Mouse (Mus musculus): ENCODE measurements around the gene Timmdc1. TPM values are rescaled to one million over a fixed set of nuclear protein-coding genes. Genes with fewer than 3 reads are reported as not detected.
A peak's percentile ranks its signal among the peaks of the same experiment; 100 is the strongest.

Gene Timmdc1
- polyA plus RNA-seq, 1 experiment from 2014 or later: 18.5 TPM

DNA sequence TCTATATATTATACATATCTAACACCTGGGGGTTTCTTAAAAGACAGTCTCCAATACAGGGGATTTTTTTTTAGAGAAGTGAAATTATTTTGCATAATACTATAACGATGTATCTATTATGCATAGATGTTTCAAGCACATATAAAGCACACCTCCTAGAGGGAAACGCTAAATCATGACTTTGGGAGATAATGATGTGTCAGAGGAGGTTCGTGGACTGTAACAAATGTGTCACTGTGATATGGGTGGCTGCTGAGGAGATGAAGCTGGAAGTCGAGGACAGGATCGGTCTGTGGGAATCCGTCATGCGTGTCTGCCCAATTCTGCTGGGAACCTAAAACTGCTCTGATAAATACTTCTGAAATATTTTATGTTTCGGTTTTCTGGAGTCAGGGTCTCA, 60.7 kb downstream of the Timmdc1 start:
- Histone ChIP-seq H3K9ac (ENCODE audit: low read depth, low read length) (no peak overlapping the region), H3K4me2 (ENCODE audit: low read depth, low read length) (no peak overlapping the region), H3K36me3 (ENCODE audit: control insufficient read depth, insufficient read depth, low read length) (no peaks in the 10 kb centered on the region), H3K4me3 (ENCODE audit: low read depth, low read length) (no peak overlapping the region), H3K4me1 (ENCODE audit: control insufficient read depth, insufficient read depth, low read length) (no peaks in the 10 kb centered on the region), H3K27ac (replicated peaks; ENCODE audit: low read depth, low read length) (no peak overlapping the region), H3K9me3 (ENCODE audit: control insufficient read depth, low read length) (no peaks in the 10 kb centered on the region), H3K27me3 (replicated peaks; ENCODE audit: control insufficient read depth, insufficient read depth, low read length) (no peaks in the 10 kb centered on the region)
- ATAC-seq (ENCODE audit: low read depth): no peak
- DNase-seq (ENCODE audit: low spot score): no peak
- 83% methylated on average over 8 of the region's 8 CpGs for WGBS

DNA sequence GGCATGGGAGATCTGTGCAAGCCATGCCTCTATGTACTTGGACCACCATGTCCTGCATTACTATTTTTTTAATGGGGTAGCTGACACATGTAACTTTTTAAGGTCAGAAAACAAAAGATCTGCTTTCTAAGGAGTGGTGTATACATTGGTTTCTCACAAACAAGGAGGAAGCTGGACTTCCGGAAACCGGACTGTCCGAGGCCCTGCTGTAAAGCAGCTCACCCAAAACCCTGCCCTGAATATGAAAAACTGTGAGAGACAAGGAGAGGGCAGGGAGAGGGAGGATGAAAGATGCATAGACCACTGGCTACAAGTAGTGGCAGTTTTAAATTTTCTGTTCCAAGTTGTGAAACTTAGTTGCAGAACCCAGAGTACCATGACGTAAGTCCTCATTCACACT, 62.5 kb downstream of the Timmdc1 start:
- Histone ChIP-seq H3K27me3 (replicated peaks; ENCODE audit: control insufficient read depth, insufficient read depth, low read length) (no peaks in the 10 kb centered on the region), H3K27ac (replicated peaks; ENCODE audit: low read depth, low read length) (no peak overlapping the region), H3K4me3 (ENCODE audit: low read depth, low read length) (no peak overlapping the region), H3K4me1 (ENCODE audit: control insufficient read depth, insufficient read depth, low read length) (no peaks in the 10 kb centered on the region), H3K9me3 (ENCODE audit: control insufficient read depth, low read length) (no peaks in the 10 kb centered on the region), H3K36me3 (ENCODE audit: control insufficient read depth, insufficient read depth, low read length) (no peaks in the 10 kb centered on the region), H3K4me2 (ENCODE audit: low read depth, low read length) (no peak overlapping the region), H3K9ac (ENCODE audit: low read depth, low read length) (no peak overlapping the region)
- ATAC-seq (ENCODE audit: low read depth): no peak
- DNase-seq (ENCODE audit: low spot score): no peak
- WGBS: 87% methylated on average over 4 of the region's 4 CpGs

GRCm38 (mm10) chr16:38458600-38459280, 63.7 kb downstream of the Timmdc1 start:
- no peak overlapping the region for H3K4me3 ChIP-seq (ENCODE audit: low read depth, low read length)
- DNase-seq (ENCODE audit: low spot score) (peak; percentile 14), ATAC-seq (ENCODE audit: low read depth) (no peak)
- WGBS: 65% methylated on average over 6 of the region's 6 CpGs
- H3K9me3 ChIP-seq (ENCODE audit: control insufficient read depth, low read length): no peaks in the 10 kb centered on the region
- H3K4me2 ChIP-seq (ENCODE audit: low read depth, low read length): no peak overlapping the region
- no peaks in the 10 kb centered on the region for H3K27me3 ChIP-seq (replicated peaks; ENCODE audit: control insufficient read depth, insufficient read depth, low read length)
- H3K36me3 ChIP-seq (ENCODE audit: control insufficient read depth, insufficient read depth, low read length): no peaks in the 10 kb centered on the region
- H3K4me1 ChIP-seq (ENCODE audit: control insufficient read depth, insufficient read depth, low read length): no peaks in the 10 kb centered on the region
- H3K9ac ChIP-seq (ENCODE audit: low read depth, low read length): no peak overlapping the region
- no peak overlapping the region for H3K27ac ChIP-seq (replicated peaks; ENCODE audit: low read depth, low read length)

- ATAC-seq (ENCODE audit: low read depth): no peak
- no peak overlapping the region for H3K4me2 ChIP-seq (ENCODE audit: low read depth, low read length)
Observed at GRCm38 (mm10) chr16:38456812-38457567, 65.5 kb downstream of the Timmdc1 start.

GRCm38 (mm10) chr16:38455511-38456418, 66.7 kb downstream of the Timmdc1 start, which contains the start of gene Cd80:
Gene Cd80, plus strand, starts transcription at chr16:38455561.
- WGBS: 76% methylated on average over 15 of the region's 17 CpGs
- Histone ChIP-seq H3K9me3 (ENCODE audit: control insufficient read depth, low read length) (no peaks in the 10 kb centered on the region), H3K4me1 (ENCODE audit: control insufficient read depth, insufficient read depth, low read length) (peaks cover 5% of the 10 kb centered on the region; the same call in 1 of the 2 replicates), H3K9ac (ENCODE audit: low read depth, low read length) (no peak within 1 kb of the TSS), H3K27me3 (replicated peaks; ENCODE audit: control insufficient read depth, insufficient read depth, low read length) (no peaks in the 10 kb centered on the region), H3K27ac (replicated peaks; ENCODE audit: low read depth, low read length) (no peak within 1 kb of the TSS), H3K4me2 (ENCODE audit: low read depth, low read length) (no peak within 1 kb of the TSS), H3K36me3 (ENCODE audit: control insufficient read depth, insufficient read depth, low read length) (no peaks in the 10 kb centered on the region), H3K4me3 (ENCODE audit: low read depth, low read length) (no peak within 1 kb of the TSS)
- DNase-seq (ENCODE audit: low spot score) (no peak), ATAC-seq (ENCODE audit: low read depth) (no peak)

More at GRCm38 (mm10) chr16:38456812-38457567, 65.5 kb downstream of the Timmdc1 start:
- DNase-seq (ENCODE audit: low spot score): no peak
- Histone ChIP-seq H3K9ac (ENCODE audit: low read depth, low read length) (no peak overlapping the region), H3K4me3 (ENCODE audit: low read depth, low read length) (no peak overlapping the region), H3K36me3 (ENCODE audit: control insufficient read depth, insufficient read depth, low read length) (no peaks in the 10 kb centered on the region), H3K4me1 (ENCODE audit: control insufficient read depth, insufficient read depth, low read length) (no peaks in the 10 kb centered on the region), H3K9me3 (ENCODE audit: control insufficient read depth, low read length) (no peaks in the 10 kb centered on the region), H3K27ac (replicated peaks; ENCODE audit: low read depth, low read length) (no peak overlapping the region), H3K27me3 (replicated peaks; ENCODE audit: control insufficient read depth, insufficient read depth, low read length) (no peaks in the 10 kb centered on the region)
- WGBS: 52% methylated on average over 11 of the region's 11 CpGs

- peaks cover 5% of the 10 kb centered on the region; the same call in 1 of the 2 replicates for H3K4me1 ChIP-seq (ENCODE audit: control insufficient read depth, insufficient read depth, low read length)
- H3K4me2 ChIP-seq (ENCODE audit: low read depth, low read length): no peak overlapping the region
- no peak overlapping the region for H3K9ac ChIP-seq (ENCODE audit: low read depth, low read length)
- no peak for DNase-seq (ENCODE audit: low spot score)
- WGBS: 66% methylated on average over 11 of the region's 11 CpGs
- H3K4me3 ChIP-seq (ENCODE audit: low read depth, low read length): no peak overlapping the region
- no peaks in the 10 kb centered on the region for H3K9me3 ChIP-seq (ENCODE audit: control insufficient read depth, low read length)
- H3K27me3 ChIP-seq (replicated peaks; ENCODE audit: control insufficient read depth, insufficient read depth, low read length): no peaks in the 10 kb centered on the region
- no peak overlapping the region for H3K27ac ChIP-seq (replicated peaks; ENCODE audit: low read depth, low read length)
- peaks cover 11% of the 10 kb centered on the region for H3K36me3 ChIP-seq (ENCODE audit: control insufficient read depth, insufficient read depth, low read length)
- ATAC-seq (ENCODE audit: low read depth): no peak
Observed at GRCm38 (mm10) chr16:38454533-38455254, 67.8 kb downstream of the Timmdc1 start.

DNA sequence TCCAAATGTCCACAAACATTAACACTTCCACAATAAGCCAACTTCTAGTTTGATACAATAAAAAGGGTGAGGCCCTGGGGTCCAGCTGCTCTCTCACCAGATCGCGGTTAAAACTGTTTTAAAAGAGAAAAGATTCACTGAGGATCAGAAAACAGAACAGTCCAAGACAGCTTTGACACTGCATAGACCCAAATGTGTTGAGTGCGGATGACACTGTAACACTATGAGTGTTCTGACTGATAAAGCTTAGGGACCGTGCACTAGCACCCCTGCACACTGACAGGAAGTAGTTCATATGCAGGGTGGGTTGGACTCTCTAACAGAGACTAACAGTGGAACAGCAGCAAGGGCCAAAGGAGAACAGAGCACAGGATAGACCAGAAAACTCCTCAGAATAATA, 68.5 kb downstream of the Timmdc1 start:
- Histone ChIP-seq H3K36me3 (ENCODE audit: control insufficient read depth, insufficient read depth, low read length) (peaks cover 18% of the 10 kb centered on the region), H3K9ac (ENCODE audit: low read depth, low read length) (no peak overlapping the region), H3K9me3 (ENCODE audit: control insufficient read depth, low read length) (no peaks in the 10 kb centered on the region), H3K27me3 (replicated peaks; ENCODE audit: control insufficient read depth, insufficient read depth, low read length) (no peaks in the 10 kb centered on the region), H3K4me2 (ENCODE audit: low read depth, low read length) (no peak overlapping the region), H3K4me3 (ENCODE audit: low read depth, low read length) (no peak overlapping the region), H3K4me1 (ENCODE audit: control insufficient read depth, insufficient read depth, low read length) (peaks cover 5% of the 10 kb centered on the region; the same call in 1 of the 2 replicates), H3K27ac (replicated peaks; ENCODE audit: low read depth, low read length) (no peak overlapping the region)
- 87% methylated on average over 4 of the region's 4 CpGs for WGBS
- DNase-seq (ENCODE audit: low spot score) (no peak), ATAC-seq (ENCODE audit: low read depth) (no peak)

DNA sequence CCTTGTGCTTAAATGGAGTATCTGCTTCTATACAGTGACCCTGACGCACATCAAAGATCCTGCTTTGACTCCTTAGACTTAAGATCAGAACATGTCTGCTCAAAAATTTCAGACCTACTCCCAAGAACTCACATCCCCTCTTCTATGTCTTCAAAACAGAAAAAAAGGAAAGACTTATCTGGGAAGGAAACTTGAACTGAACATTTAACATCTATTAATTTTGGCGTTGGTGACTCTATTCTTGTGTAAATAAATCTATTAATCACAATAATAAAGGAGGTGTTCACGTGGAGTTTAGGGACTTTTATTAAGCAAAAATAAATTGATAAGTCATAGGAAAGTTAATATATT, 69.3 kb downstream of the Timmdc1 start:
- peak overlapping the region; percentile 95 for H3K27ac ChIP-seq (replicated peaks; ENCODE audit: low read depth, low read length)
- ATAC-seq (ENCODE audit: low read depth) (no peak), DNase-seq (ENCODE audit: low spot score) (no peak)
- 34% methylated on average over 3 of the region's 3 CpGs for WGBS
- H3K36me3 ChIP-seq (ENCODE audit: control insufficient read depth, insufficient read depth, low read length): peaks cover 23% of the 10 kb centered on the region
- peak overlapping the region; percentile 77 for H3K4me3 ChIP-seq (ENCODE audit: low read depth, low read length)
- no peaks in the 10 kb centered on the region for H3K9me3 ChIP-seq (ENCODE audit: control insufficient read depth, low read length)
- H3K4me2 ChIP-seq (ENCODE audit: low read depth, low read length): peak overlapping the region; percentile 73
- H3K4me1 ChIP-seq (ENCODE audit: control insufficient read depth, insufficient read depth, low read length): peaks cover 6% of the 10 kb centered on the region; the same call in 1 of the 2 replicates
- H3K27me3 ChIP-seq (replicated peaks; ENCODE audit: control insufficient read depth, insufficient read depth, low read length): no peaks in the 10 kb centered on the region
- peak overlapping the region; percentile 96 for H3K9ac ChIP-seq (ENCODE audit: low read depth, low read length)
